Comparison of ENCODE assay signal across 8 mouse cellular contexts in the genomic region with DNA sequence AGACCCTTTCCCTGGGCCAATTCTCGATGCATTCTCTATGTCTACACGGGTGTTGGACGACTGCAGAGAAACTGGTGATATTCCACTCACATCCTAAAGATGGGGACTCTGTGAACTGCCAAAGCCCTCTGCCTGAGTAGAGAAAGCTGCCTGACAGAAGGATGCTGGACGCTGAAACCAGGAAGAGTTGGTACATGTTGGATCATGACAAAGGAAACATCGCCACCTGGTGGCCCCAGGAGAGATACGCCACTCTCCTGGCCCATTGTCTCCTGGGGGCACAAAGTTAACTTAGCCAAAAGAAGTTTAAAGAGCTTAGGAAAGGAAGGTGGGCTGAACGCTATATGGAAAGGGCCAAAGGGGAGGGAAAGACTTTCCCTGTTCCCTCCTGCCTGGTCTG.
A peak's percentile ranks its signal among the peaks of the same experiment; 100 is the strongest.
DNase-seq lines count a peak whose midpoint lies in the region; ATAC-seq and TF ChIP-seq lines count a peak whose summit lies in the region.

No protein-coding gene starts in this region.

- H3K9ac ChIP-seq in liver, embryonic 12.5 days: no peak overlapping the region
- no peak overlapping the region for H3K9ac ChIP-seq in intestine, embryonic 16.5 days (ENCODE audit: low read depth, low read length)
- no peak overlapping the region for H3K9ac ChIP-seq in neural tube, embryonic 14.5 days (replicated peaks; ENCODE audit: low read depth, low read length)

- 14% methylated on average over 7 of the region's 7 CpGs for WGBS in liver, embryonic 12.5 days (ENCODE audit: insufficient replicate concordance)
- 15% methylated on average over 7 of the region's 7 CpGs for WGBS in intestine, embryonic 16.5 days
- 18% methylated on average over 7 of the region's 7 CpGs for WGBS in neural tube, embryonic 14.5 days

- no peak for TF ChIP-seq POLR2A in testis, adult 2 months (IDR thresholded peaks at IDR 0.05; ENCODE audit: control insufficient read depth, low read depth, low read length)

- intact Hi-C loops in left cerebral cortex, postnatal 25 days (cut with DNase I): loop anchor here (2.0 to 10.0 kb wide), 4 partner anchors 730 to 1986 kb away; no protein-coding TSS in a partner anchor

- no peak for ATAC-seq in liver, embryonic 12.5 days
- peak; percentile 58; the same call in 1 of the 2 replicates for ATAC-seq in intestine, embryonic 16.5 days
- peak; percentile 54; the same call in 1 of the 2 replicates for ATAC-seq in neural tube, embryonic 14.5 days (ENCODE audit: low read depth)

- H3K27me3 ChIP-seq in liver, embryonic 12.5 days (replicated peaks): 0 out of 2 replicates have a peak, but pooled peaks cover 3% of the 10 kb centered on the region
- no peaks in the 10 kb centered on the region for H3K27me3 ChIP-seq in intestine, embryonic 16.5 days (replicated peaks; ENCODE audit: control insufficient read depth, insufficient read depth, low read length)
- H3K27me3 ChIP-seq in neural tube, embryonic 14.5 days (ENCODE audit: control insufficient read depth, insufficient read depth, low read length): no peaks in the 10 kb centered on the region
- no peaks in the 10 kb centered on the region for H3K27me3 ChIP-seq in testis, adult 2 months (ENCODE audit: control insufficient read depth, insufficient read depth, low read length)

- no peaks in the 10 kb centered on the region for H3K4me1 ChIP-seq in liver, embryonic 12.5 days
- 0 out of 2 replicates have a peak, but pooled peaks cover 3% of the 10 kb centered on the region for H3K4me1 ChIP-seq in intestine, embryonic 16.5 days (ENCODE audit: control insufficient read depth, insufficient read depth, low read length)
- no peaks in the 10 kb centered on the region for H3K4me1 ChIP-seq in neural tube, embryonic 14.5 days (ENCODE audit: control insufficient read depth, insufficient read depth, low read length)
- H3K4me1 ChIP-seq in testis, adult 2 months (ENCODE audit: control insufficient read depth, insufficient read depth, low read length): no peaks in the 10 kb centered on the region

- peak; percentile 56 for DNase-seq in liver
- DNase-seq in cerebellum, adult 8-10 months: peak; percentile 80
- DNase-seq in frontal cortex, postnatal 25 days (ENCODE audit: low spot score in 2 of 2): peak; percentile 44 to 66
- peak; percentile 71 for DNase-seq in left cerebral cortex, postnatal 25 days (ENCODE audit: low spot score in 2 of 2)

- no peaks in the 10 kb centered on the region for H3K36me3 ChIP-seq in liver, embryonic 12.5 days
- no peaks in the 10 kb centered on the region for H3K36me3 ChIP-seq in intestine, embryonic 16.5 days (ENCODE audit: control insufficient read depth, insufficient read depth, low read length)
- no peaks in the 10 kb centered on the region for H3K36me3 ChIP-seq in neural tube, embryonic 14.5 days (ENCODE audit: control insufficient read depth, insufficient read depth, low read length)
- no peaks in the 10 kb centered on the region for H3K36me3 ChIP-seq in testis, adult 2 months (ENCODE audit: control insufficient read depth, insufficient read depth, low read length)

- no peak overlapping the region for H3K4me2 ChIP-seq in liver, embryonic 12.5 days
- H3K4me2 ChIP-seq in intestine, embryonic 16.5 days (ENCODE audit: low read depth, low read length): no peak overlapping the region
- no peak overlapping the region for H3K4me2 ChIP-seq in neural tube, embryonic 14.5 days (ENCODE audit: low read depth, low read length)

- H3K27ac ChIP-seq in liver, embryonic 12.5 days: no peak overlapping the region
- no peak overlapping the region for H3K27ac ChIP-seq in intestine, embryonic 16.5 days (ENCODE audit: low read length)
- H3K27ac ChIP-seq in neural tube, embryonic 14.5 days (ENCODE audit: low read depth, low read length): no peak overlapping the region
- no peak overlapping the region for H3K27ac ChIP-seq in testis, adult 2 months (ENCODE audit: control insufficient read depth, insufficient read depth, low read depth, low read length)

- H3K4me3 ChIP-seq in liver, embryonic 12.5 days: no peak overlapping the region
- no peak overlapping the region for H3K4me3 ChIP-seq in intestine, embryonic 16.5 days (ENCODE audit: low read length)
- no peak overlapping the region for H3K4me3 ChIP-seq in neural tube, embryonic 14.5 days (ENCODE audit: low read depth, low read length)
- H3K4me3 ChIP-seq in testis, adult 2 months (ENCODE audit: control insufficient read depth, low read depth, low read length): no peak overlapping the region

- peak; percentile 83; the same call in 1 of the 2 replicates for TF ChIP-seq CTCF in testis, adult 2 months (IDR thresholded peaks at IDR 0.05; ENCODE audit: control insufficient read depth, insufficient read depth, insufficient replicate concordance, low read depth, low read length)

- no peaks in the 10 kb centered on the region for H3K9me3 ChIP-seq in liver, embryonic 12.5 days (replicated peaks)
- no peaks in the 10 kb centered on the region for H3K9me3 ChIP-seq in intestine, embryonic 16.5 days (ENCODE audit: control insufficient read depth, low read length)
- no peaks in the 10 kb centered on the region for H3K9me3 ChIP-seq in neural tube, embryonic 14.5 days (ENCODE audit: control insufficient read depth, low read length)
